Mouse (Mus musculus) telencephalon, adult 2 months (tissue): ENCODE measurements around the gene 4930512M02Rik.
"Not testable (repeated sequence)": the region's sequence is repeated elsewhere in the genome, so short reads cannot be mapped to it uniquely, and the experiment has no call there.

Experiments used
- DNase-seq: peaks from one replicate; pipeline ENCODE4 v3.0.0-alpha.2; 2011; ENCODE audit warnings: low read depth, low spot score

4930512M02Rik gene

DNA sequence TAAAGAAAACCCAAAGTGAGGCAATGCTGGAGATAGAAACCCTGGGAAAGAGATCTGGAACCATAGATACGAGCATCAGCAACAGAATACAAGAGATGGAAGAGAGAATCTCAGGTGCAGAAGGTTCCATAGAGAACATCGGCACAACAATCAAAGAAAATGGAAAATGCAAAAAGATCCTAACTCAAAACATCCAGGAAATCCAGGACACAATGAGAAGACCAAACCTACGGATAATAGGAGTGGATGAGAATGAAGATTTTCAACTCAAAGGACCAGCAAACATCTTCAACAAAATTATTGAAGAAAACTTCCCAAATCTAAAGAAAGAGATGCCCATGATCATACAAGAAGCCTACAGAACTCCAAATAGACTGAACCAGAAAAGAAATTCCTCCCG lies at the start of gene 4930512M02Rik:
4930512M02Rik (minus strand) TSS at position 101 of the 400 bp plus-strand sequence.
- DNase-seq: not testable (repeated sequence)

DNA sequence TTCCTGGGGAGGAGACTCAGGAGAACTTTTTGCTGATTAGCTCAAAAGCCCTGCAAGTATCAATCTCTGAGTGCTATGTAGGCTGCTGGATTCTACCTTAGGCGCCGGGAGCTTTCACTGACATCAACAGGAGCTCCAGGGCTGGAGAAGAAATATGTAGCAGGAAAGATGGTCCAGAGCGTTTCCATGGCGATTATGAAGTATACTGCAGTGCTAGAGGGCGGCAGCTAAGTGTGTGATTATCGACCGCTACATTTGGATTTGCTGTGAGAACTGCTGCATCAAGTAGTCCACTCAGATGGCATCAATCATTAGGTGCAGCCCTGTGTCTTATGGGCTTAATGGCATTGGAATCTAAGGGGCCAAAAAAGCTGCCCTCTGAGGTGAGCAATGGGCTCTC lies 49.5 kb upstream of the 4930512M02Rik start:
- DNase-seq: no peak

- no peak for DNase-seq
These were observed 48.6 kb upstream of the 4930512M02Rik start for GRCm38 (mm10) chr11:11676068-11676741.

- no peak for DNase-seq
These were observed 47.4 kb upstream of the 4930512M02Rik start for GRCm38 (mm10) chr11:11675063-11675462.

- no peak for DNase-seq
These were observed 45.3 kb upstream of the 4930512M02Rik start for GRCm38 (mm10) chr11:11672974-11673373.

- DNase-seq: no peak
These were observed 40.3 kb upstream of the 4930512M02Rik start for GRCm38 (mm10) chr11:11667922-11668290.

DNA sequence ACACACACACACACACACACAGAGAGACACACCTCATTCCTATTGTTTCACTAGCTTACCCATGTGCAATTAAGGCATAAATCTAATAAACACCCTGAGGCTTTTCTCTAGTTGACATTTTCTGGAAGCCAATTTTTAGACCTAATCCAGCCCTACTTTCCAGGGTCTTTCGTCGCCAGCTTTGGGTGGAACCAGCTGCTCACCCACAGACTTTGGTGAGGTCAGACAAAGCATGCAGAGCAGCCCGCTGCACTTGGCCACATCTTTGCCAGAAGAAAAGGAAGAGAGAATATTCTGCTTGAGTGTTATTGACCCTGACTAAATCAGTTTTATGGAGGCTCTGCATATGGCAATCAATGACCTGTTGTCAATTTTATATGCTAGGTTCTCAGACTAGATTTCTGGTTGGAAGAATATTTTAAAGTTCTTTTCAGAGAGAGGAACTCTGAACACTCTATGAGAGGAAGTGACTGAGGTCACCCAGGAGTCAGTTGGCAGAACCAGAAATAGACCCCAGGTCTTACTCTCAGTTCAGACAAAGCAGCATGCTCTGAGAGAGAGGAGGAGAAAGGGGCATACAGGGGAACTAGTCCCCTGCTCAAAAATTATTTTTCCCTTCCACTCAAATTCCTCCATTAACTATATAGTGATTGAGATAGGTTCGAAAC lies 39.8 kb upstream of the 4930512M02Rik start:
- DNase-seq: no peak

- no peak for DNase-seq
These were observed 33.0 kb upstream of the 4930512M02Rik start for GRCm38 (mm10) chr11:11660651-11661050.

DNA sequence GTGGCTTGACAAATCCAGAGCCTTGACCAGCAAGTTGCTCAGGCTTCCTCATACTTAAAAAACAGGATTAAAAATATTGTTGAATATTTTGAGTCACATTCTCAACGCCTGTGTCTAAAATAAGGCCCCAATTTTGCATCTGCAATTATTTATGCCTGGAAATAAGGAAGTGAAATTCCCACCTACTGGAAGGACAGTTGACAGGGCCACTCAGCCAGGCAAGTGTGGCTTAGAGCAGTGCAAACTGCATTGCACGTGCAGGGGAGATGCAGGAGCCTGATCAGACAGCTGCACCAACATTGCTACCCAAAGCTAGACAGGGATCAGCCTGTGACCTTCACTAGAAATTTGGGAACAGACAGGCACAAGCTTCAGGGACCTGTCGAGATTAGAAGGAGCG lies 31.2 kb upstream of the 4930512M02Rik start:
- DNase-seq: no peak

- DNase-seq: no peak
These were observed 30.0 kb upstream of the 4930512M02Rik start for GRCm38 (mm10) chr11:11657634-11658033.

DNA sequence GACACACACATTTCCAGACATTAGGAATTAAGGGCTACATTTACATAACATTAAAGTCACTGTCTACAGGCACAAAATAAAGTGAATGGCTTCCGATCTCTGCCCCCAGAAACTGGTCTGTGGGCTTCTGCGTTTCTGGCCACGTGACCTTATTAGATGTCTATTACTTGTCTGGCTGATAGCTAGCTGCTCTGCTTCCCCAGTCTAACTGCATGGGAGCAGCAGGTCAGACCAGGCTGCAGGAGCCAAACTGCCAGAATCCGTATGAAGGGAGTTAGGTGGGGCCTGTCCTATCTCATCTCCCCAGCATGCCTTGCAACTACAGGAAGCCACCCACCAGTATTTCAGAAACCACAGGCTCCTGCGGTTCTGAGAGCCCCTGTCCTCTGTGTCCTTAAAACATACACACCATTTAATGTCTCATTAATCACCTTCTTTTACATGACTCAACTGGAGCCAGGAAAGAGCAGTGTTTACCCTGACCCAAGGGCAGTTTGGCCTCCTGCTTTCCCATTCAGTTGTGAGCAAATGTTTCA lies 29.4 kb upstream of the 4930512M02Rik start:
- no peak for DNase-seq

- no peak for DNase-seq
These were observed 28.8 kb upstream of the 4930512M02Rik start for GRCm38 (mm10) chr11:11656388-11656787.

DNA sequence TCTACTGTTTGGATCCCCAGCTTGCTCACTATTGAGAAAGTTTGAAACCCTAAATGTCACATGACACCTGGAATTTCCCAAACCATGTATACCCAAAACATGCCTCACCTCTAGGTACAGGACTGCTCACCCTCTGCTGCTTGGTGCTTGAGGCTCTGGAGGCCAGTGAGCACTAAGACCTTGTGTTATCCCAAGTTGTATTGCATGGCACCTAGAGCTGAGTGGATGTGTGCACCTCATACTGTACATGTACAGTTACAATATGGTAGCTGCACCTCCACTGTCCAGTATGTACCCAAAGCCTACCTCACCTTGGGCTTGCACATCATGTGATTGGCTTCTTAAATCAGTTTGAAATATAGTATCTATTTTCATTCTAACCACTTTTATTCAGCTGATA lies 16.7 kb upstream of the 4930512M02Rik start:
- DNase-seq: no peak

DNA sequence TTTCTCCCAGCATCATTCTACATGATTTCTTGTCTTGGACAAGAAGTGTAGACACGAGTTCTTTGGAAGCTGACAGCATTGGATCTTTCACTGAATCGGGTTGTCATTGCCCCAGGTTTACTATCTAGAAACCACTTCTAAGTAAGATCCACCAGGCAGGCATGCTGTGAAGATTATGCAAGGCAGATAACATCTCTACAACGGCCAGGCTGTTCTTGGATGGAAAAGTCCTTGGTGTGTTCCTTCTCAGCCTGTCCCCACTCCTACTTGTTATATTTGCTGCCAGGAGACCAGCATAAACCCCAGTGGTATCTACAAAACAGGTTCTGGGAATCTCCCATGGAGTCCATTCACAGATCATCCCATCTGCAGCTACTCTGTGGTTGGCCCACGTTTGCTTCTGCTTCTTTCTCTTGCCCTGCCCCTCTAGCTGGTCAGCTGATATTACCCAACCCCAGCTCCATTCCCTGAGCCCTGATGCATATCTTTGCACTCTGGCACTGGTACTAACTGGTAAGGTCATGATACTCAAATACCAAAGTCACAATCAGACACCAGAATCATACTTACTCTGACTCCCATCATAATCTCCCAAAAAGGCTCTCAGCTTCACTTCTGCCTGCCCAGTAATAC lies 3.4 kb downstream of the 4930512M02Rik start:
- DNase-seq: no peak

- no peak for DNase-seq
These were observed 18.4 kb downstream of the 4930512M02Rik start for GRCm38 (mm10) chr11:11609243-11609642.

GRCm38 (mm10) chr11:11587327-11587726 lies 40.3 kb downstream of the 4930512M02Rik start:
- no peak for DNase-seq

DNA sequence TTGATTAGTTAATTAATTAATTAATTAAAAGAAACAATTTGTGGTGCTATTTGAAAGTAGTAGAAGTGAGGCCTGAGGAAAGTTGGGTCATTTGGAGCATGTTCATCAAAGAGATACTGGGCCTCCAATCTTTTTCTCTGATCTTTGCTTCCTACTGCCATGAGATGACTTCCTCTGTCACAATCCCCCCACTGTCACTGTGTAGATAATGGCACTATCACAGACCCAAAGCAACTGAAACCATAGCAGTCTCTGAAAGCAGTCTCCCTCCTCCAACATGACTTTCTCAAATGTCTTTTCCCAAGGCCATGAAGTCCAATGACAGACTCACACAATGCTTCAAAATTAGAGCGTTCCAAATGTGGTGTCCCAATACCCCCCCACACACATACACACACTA lies 41.2 kb downstream of the 4930512M02Rik start:
- DNase-seq: no peak

DNA sequence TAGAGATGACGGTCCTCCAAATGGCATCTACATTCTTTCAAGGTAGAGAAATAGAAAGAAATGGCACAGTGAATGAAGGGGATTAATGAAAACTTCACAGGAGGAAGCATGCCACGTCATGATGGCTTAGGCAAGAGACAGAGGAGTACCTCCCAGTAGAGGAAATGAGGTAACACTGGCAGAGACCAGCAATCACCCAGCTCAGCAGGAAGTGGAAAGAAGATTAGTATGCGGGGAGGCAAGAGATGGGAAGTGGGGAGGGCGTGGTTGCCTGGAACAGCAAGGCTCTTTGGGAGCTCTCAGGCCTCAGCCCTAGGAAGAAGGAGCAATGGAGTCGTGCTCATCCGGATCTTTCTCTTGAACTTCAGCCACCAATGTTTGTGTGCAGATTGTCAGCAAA lies 53.9 kb downstream of the 4930512M02Rik start:
- no peak for DNase-seq

GRCm38 (mm10) chr11:11570747-11571146 lies 56.9 kb downstream of the 4930512M02Rik start:
- no peak for DNase-seq

GRCm38 (mm10) chr11:11569466-11570132 lies 58.0 kb downstream of the 4930512M02Rik start:
- no peak for DNase-seq

DNA sequence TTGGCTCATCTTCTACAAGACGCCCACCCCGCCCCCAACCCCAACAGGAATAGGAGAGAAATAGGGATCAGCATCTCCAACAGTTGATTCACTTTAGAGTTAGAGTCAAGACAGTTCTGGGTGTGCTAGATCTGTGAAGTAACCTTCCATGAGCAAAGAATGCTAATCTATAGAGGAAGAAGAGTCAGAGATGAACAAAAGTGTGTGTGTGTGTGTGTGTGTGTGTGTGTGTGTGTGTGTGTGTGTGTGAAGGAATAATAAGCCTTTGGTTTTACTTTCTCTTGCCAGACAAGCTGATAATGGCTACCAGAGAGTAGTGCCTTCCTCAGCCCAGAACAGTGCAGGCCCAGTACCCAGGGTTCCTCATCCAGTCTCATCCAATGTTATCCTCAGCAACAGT lies 59.6 kb downstream of the 4930512M02Rik start:
- DNase-seq: no peak
